Mouse (Mus musculus) hindlimb bud, embryonic 11.5 days (tissue): Measurements from ENCODE around the gene Erg.

ENCODE experiments used
- DNase-seq: peaks from one replicate; pipeline ENCODE4 v3.0.0-alpha.2; 2012; ENCODE audit warnings: low read depth, low spot score; ENCODE audit errors: extremely low spot score

The Erg gene

DNA sequence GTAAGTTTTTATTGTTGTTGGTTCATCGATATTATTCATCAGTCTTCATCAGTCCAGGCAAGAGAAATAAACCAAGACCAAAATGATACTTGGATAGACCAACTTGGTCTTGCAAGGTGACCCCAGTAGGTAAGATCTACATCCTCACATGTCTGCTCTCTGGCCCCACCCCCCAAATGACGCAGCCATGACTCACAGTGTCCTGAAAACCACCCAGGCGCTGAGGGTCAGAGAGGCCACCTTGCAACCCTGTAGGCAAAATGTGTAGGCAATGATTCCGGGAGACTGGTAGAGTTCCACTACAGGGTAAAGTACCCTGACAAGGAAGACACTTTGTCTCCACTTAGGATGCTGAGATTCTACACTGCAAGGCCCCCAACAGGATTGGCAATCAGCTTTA, 138.5 kb downstream of the Erg start:
- DNase-seq: no peak

DNA sequence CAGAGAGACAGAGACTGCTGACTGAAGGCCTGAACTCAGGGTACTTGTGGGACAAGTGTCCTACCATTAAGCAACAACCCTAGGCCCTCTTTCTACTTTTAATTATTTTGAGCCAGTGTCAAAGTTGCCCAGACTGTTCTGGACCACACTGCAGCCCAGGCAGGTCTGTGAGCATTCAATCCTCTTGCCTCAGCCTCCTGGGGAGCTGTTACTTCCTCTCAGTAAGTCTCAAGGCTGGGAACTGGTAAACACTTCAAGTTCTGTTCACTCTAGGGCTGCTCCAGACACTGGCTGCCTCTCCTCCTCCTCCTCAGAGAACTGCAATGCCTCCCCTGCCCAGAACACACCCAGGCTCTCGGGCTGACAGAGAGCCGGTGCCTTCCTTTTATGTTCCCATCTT, 140.0 kb downstream of the Erg start:
- DNase-seq: no peak

DNA sequence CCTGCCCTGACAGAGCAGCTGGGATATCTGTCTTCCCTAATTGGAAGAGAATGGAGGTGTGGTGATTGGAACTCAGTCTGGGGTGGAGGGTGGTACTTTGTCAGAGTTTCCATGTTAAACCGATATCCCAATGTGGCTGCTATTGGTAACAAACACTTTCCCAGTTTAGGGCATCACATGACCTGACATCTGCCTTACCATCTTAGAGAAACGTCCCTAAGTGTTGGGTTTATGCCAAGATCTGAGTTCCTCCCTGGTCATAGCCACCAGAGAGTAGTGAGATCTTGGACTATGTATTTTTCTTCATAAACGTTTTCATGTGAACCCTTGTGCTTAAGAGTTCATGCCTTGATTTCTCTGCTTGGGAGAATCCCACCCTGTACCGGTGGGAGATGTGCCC, 144.4 kb downstream of the Erg start:
- DNase-seq: no peak

DNA sequence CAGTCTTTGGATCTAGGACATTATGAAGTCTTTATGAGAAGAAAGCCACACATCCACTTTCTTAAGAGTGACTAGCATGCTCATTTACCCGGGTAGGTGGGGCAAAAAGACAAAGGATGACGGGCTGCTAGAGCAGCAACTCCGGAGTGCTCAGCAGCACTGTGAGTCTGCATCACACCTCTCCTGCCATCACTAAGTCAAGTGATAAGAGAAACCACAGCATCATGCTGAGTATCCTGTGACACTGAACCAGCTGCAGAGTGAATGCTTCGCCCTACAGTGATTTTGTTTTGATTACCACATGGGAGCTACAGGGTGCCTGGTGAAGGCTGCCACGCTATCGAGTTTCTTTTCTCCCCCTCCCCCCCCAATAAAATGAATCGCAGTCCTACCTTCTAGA, 145.2 kb downstream of the Erg start:
- DNase-seq: no peak

DNA sequence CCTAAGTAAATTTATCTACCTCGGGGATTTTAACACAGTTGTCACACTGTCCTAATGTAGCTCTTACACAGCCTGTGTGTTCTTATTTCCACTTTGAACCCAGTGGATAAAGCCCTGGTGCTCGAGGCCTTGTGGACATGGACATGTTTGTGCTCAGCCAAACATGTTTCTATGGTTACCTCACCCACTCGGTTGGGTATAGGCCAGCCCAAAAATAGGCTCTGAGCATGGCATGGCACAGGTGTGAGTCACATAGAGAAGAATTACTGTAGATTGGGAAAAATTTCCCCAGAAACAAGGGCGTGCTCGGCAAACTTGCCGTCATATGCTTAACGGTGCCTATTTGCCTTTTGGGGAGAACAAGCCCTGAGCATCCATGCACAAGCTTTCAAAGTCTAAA, 146.1 kb downstream of the Erg start:
- no peak for DNase-seq

DNA sequence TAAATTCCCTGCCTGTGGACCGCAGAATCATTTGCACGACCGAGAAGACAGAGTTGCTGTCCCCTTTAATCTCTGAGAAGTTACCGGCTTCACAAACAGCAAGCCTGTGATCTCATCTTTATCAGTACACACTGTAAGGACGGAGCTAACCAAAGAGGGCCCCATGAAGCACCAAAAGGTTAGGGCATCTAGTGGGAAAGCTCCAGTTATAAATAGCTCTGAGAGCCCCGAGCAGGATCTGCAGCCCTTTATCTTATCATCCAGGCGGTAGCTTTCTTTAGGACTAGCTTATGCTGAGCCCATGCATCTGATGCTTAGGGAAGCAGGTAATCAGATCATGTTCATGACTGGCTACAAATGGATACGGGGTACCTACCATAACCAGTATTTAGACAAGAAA, 146.6 kb downstream of the Erg start:
- DNase-seq: no peak

- DNase-seq: no peak
Observed at GRCm38 (mm10) chr16:95438848-95439540, 147.4 kb downstream of the Erg start.

DNA sequence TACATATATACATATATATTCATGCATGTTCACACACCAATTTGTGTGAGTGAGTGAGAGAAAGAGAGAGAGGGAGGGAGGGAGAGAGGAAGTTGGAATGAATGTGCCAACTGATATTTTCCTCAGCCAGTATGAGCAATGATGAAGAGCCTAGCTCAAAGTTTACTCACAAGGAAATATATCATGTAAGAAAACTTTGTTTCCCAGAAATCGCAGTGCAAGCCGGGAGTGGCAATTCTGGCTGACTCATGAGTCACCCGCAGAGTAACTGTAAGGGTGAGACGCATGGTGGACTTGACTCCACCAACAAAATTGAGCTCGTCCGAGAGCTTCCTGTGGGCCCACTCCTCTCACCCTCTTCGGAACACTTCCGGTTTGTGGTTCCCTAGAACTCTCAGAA, 149.8 kb downstream of the Erg start:
- no peak for DNase-seq

- no peak for DNase-seq
Observed at GRCm38 (mm10) chr16:95436051-95436450, 150.3 kb downstream of the Erg start.

GRCm38 (mm10) chr16:95434434-95434833, 152.0 kb downstream of the Erg start:
- no peak for DNase-seq

DNA sequence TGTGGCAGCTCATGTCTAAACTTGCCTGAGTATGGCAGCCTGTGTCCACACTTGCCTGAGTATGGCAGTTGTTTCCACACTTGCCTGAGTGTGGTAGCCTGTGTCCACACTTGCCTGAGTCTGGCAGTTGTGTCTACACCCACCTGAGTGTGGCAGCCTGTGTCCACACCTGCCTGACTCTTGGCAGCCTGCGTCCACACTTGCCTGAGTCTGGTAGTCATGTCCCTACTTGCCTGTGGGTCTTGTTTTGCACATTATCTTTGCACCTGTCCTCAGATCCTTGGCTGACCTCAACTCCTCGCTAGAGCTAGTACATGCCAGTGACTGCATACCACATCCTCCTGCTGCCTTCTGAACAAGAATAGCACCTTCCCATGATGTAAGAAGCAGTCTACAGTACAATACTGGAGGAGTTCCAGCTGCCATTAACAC, 153.8 kb downstream of the Erg start:
- no peak for DNase-seq

GRCm38 (mm10) chr16:95429851-95430250, 156.5 kb downstream of the Erg start:
- no peak for DNase-seq

DNA sequence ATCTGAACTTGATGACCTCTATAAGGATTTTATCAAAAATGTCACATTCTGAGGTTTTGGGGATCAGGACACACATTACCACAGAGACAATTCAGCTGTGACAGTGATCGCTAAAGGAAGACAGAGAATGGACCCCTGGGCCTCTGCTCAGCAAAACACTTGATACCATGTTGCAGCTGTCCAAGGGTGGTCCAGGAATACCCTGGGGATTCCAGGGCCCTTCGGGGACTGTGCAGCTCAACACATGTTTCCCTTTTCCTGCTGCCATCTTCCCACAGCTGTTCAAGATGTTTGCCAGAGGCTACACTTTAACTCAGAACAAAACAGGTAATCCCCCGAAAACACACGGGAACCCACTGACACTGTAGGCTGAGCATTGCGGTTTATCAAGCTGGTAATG, 158.2 kb downstream of the Erg start:
- DNase-seq: no peak

DNA sequence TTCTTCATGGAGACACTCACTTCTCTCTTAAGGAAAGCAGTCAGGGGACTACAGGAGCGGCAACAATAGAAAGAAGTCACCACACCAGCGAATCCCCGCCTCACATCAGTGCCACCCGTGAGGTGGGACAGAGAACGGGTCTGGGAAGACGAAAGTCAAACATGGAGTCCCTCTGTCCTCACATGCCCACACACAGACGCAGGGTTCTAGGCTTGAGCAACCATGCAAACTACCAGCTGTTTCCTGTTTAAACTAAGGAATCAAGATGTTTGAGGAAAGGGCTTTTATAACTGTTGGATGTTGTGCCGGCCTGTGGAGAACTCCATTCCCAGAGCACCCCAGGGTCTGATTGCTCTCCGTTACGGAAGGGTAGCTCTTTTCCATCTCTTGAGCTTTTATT, 158.9 kb downstream of the Erg start:
- DNase-seq: no peak

- DNase-seq: no peak
Observed at GRCm38 (mm10) chr16:95422658-95423073, 163.7 kb downstream of the Erg start.

GRCm38 (mm10) chr16:95421235-95421886, 165.0 kb downstream of the Erg start:
- DNase-seq: no peak

DNA sequence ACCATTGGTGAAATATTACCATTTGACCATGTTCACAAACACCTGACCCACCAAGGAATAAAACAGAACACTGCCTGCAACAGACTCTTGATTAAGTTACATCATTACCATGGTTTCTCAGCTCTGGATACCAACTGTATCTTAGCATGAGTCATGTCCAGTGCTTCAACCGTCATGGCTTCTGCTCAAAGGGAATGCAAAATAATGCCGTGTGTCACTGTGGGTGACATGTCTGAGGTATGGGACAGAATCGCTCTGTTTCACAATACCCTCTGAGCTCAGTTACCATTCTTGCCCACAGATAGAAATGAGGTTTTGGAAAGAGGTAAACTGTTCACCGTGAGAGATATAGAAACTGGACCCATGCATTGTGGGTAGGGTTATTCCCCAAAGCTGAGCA, 170.5 kb downstream of the Erg start:
- no peak for DNase-seq

DNA sequence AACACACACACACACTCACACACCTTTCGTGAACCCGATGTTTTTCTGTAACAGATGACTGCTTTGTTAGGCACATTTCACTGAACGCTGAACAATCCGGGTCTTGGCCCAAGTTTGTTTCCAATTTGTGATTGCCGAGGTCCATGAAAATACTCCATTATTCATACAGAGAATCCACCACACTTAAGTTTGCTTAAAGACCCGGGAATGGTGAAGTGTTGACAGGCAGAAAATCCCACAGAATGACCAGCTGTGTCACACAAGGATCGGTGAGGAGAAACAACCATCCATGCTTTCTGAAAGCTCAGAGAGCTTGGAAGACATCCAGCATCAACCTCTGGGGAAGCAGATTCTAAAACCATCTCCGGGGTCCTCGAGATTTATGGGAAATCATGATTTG, 171.0 kb downstream of the Erg start:
- DNase-seq: no peak

- no peak for DNase-seq
Observed at GRCm38 (mm10) chr16:95413401-95413959, 172.9 kb downstream of the Erg start.

DNA sequence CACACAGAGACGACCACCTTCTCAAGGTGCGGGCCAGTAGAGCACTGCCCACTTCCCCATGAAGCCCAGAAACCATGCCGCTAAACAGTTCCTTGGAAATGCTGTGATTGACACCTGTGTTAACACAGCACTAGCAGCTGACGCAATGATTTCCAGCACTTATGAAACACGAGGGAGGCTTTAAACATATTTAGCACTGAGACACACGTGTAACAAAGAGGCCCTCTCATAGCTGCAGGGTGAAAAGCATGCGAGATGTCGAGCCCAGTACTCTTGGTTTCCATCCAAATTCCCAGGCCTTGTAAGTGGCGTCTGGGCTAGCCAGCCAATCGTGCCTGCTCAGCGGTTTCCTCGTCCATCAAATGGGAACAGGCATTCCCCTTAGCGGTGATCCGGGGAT, 178.3 kb downstream of the Erg start:
- no peak for DNase-seq

- no peak for DNase-seq
Observed at GRCm38 (mm10) chr16:95405496-95405895, 180.9 kb downstream of the Erg start.

- DNase-seq: no peak
Observed at GRCm38 (mm10) chr16:95403453-95403852, 182.9 kb downstream of the Erg start.

GRCm38 (mm10) chr16:95401869-95402268, 184.5 kb downstream of the Erg start:
- DNase-seq: no peak
